Mouse (Mus musculus): ENCODE measurements around the gene Etfa. TPM values are rescaled to one million over a fixed set of nuclear protein-coding genes. Genes with fewer than 3 reads are reported as not detected.

Gene Etfa
- polyA plus RNA-seq, 1 experiment from 2014 or later: 216 TPM

- Histone ChIP-seq H3K4me3 (ENCODE audit: low read length) (no peak overlapping the region), H3K36me3 (ENCODE audit: control insufficient read depth, insufficient read depth, low read length) (no peaks in the 10 kb centered on the region), H3K9me3 (ENCODE audit: control insufficient read depth, low read length) (no peaks in the 10 kb centered on the region), H3K4me2 (ENCODE audit: low read depth, low read length) (no peak overlapping the region), H3K27ac (ENCODE audit: low read length) (no peak overlapping the region), H3K27me3 (ENCODE audit: control insufficient read depth, insufficient read depth, low read depth, low read length) (no peaks in the 10 kb centered on the region), H3K9ac (ENCODE audit: low read length) (no peak overlapping the region), H3K4me1 (replicated peaks; ENCODE audit: control insufficient read depth, insufficient read depth, low read length) (no peaks in the 10 kb centered on the region; the same call in 1 of the 2 replicates)
- 40% methylated on average over 6 of the region's 6 CpGs for WGBS
- no peak for ATAC-seq (ENCODE audit: low read depth)
Measured at GRCm38 (mm10) chr9:55411154-55411553, 100.9 kb downstream of the Etfa start.

- WGBS: 38% methylated on average over 6 of the region's 6 CpGs
- H3K36me3 ChIP-seq (ENCODE audit: control insufficient read depth, insufficient read depth, low read length): no peaks in the 10 kb centered on the region
- no peak overlapping the region for H3K27ac ChIP-seq (ENCODE audit: low read length)
- H3K4me3 ChIP-seq (ENCODE audit: low read length): no peak overlapping the region
- no peaks in the 10 kb centered on the region for H3K9me3 ChIP-seq (ENCODE audit: control insufficient read depth, low read length)
- H3K27me3 ChIP-seq (ENCODE audit: control insufficient read depth, insufficient read depth, low read depth, low read length): no peaks in the 10 kb centered on the region
- no peaks in the 10 kb centered on the region; the same call in 1 of the 2 replicates for H3K4me1 ChIP-seq (replicated peaks; ENCODE audit: control insufficient read depth, insufficient read depth, low read length)
- no peak overlapping the region for H3K9ac ChIP-seq (ENCODE audit: low read length)
- no peak overlapping the region for H3K4me2 ChIP-seq (ENCODE audit: low read depth, low read length)
- ATAC-seq (ENCODE audit: low read depth): no peak
Measured at GRCm38 (mm10) chr9:55410430-55410829, 101.6 kb downstream of the Etfa start.

GRCm38 (mm10) chr9:55409833-55410232 is 102.2 kb downstream of the Etfa start:
- 41% methylated on average over 3 of the region's 3 CpGs for WGBS
- Histone ChIP-seq H3K9ac (ENCODE audit: low read length) (no peak overlapping the region), H3K4me2 (ENCODE audit: low read depth, low read length) (no peak overlapping the region), H3K4me1 (replicated peaks; ENCODE audit: control insufficient read depth, insufficient read depth, low read length) (no peaks in the 10 kb centered on the region; the same call in 1 of the 2 replicates), H3K27me3 (ENCODE audit: control insufficient read depth, insufficient read depth, low read depth, low read length) (no peaks in the 10 kb centered on the region), H3K36me3 (ENCODE audit: control insufficient read depth, insufficient read depth, low read length) (no peaks in the 10 kb centered on the region), H3K9me3 (ENCODE audit: control insufficient read depth, low read length) (no peaks in the 10 kb centered on the region), H3K27ac (ENCODE audit: low read length) (no peak overlapping the region), H3K4me3 (ENCODE audit: low read length) (no peak overlapping the region)
- ATAC-seq (ENCODE audit: low read depth): no peak

GRCm38 (mm10) chr9:55408851-55409250 is 103.2 kb downstream of the Etfa start:
- ATAC-seq (ENCODE audit: low read depth): no peak
- Histone ChIP-seq H3K4me3 (ENCODE audit: low read length) (no peak overlapping the region), H3K4me1 (replicated peaks; ENCODE audit: control insufficient read depth, insufficient read depth, low read length) (no peaks in the 10 kb centered on the region; the same call in 1 of the 2 replicates), H3K27me3 (ENCODE audit: control insufficient read depth, insufficient read depth, low read depth, low read length) (no peaks in the 10 kb centered on the region), H3K9ac (ENCODE audit: low read length) (no peak overlapping the region), H3K9me3 (ENCODE audit: control insufficient read depth, low read length) (no peaks in the 10 kb centered on the region), H3K36me3 (ENCODE audit: control insufficient read depth, insufficient read depth, low read length) (no peaks in the 10 kb centered on the region), H3K27ac (ENCODE audit: low read length) (no peak overlapping the region), H3K4me2 (ENCODE audit: low read depth, low read length) (no peak overlapping the region)
- WGBS: 17% methylated on average over 4 of the region's 4 CpGs

GRCm38 (mm10) chr9:55406773-55407172 is 105.3 kb downstream of the Etfa start:
- no peaks in the 10 kb centered on the region for H3K36me3 ChIP-seq (ENCODE audit: control insufficient read depth, insufficient read depth, low read length)
- WGBS: 43% methylated on average over 2 of the region's 2 CpGs
- H3K4me3 ChIP-seq (ENCODE audit: low read length): no peak overlapping the region
- no peak overlapping the region for H3K9ac ChIP-seq (ENCODE audit: low read length)
- H3K4me2 ChIP-seq (ENCODE audit: low read depth, low read length): no peak overlapping the region
- no peaks in the 10 kb centered on the region for H3K27me3 ChIP-seq (ENCODE audit: control insufficient read depth, insufficient read depth, low read depth, low read length)
- no peaks in the 10 kb centered on the region; the same call in 1 of the 2 replicates for H3K4me1 ChIP-seq (replicated peaks; ENCODE audit: control insufficient read depth, insufficient read depth, low read length)
- no peaks in the 10 kb centered on the region for H3K9me3 ChIP-seq (ENCODE audit: control insufficient read depth, low read length)
- ATAC-seq (ENCODE audit: low read depth): no peak
- H3K27ac ChIP-seq (ENCODE audit: low read length): no peak overlapping the region

- 54% methylated on average over 6 of the region's 6 CpGs for WGBS
- H3K4me2 ChIP-seq (ENCODE audit: low read depth, low read length): no peak overlapping the region
- ATAC-seq (ENCODE audit: low read depth): no peak
Measured at GRCm38 (mm10) chr9:55404976-55405702, 106.9 kb downstream of the Etfa start.

More at GRCm38 (mm10) chr9:55404976-55405702, 106.9 kb downstream of the Etfa start:
- Histone ChIP-seq H3K27ac (ENCODE audit: low read length) (no peak overlapping the region), H3K9ac (ENCODE audit: low read length) (no peak overlapping the region), H3K36me3 (ENCODE audit: control insufficient read depth, insufficient read depth, low read length) (no peaks in the 10 kb centered on the region), H3K9me3 (ENCODE audit: control insufficient read depth, low read length) (no peaks in the 10 kb centered on the region), H3K4me1 (replicated peaks; ENCODE audit: control insufficient read depth, insufficient read depth, low read length) (no peaks in the 10 kb centered on the region; the same call in 1 of the 2 replicates), H3K4me3 (ENCODE audit: low read length) (no peak overlapping the region), H3K27me3 (ENCODE audit: control insufficient read depth, insufficient read depth, low read depth, low read length) (no peaks in the 10 kb centered on the region)

Other genes starting within 250 kb of the Etfa start
- 0.93 and 1.5 TPM in 2 replicates for gene Nrg4, start 185.4 kb downstream of the Etfa start, polyA plus RNA-seq (2015; fragmentation: Nextera tagmentation; extraction: Ambion mirVana)
- gene Tmem266, start 185.3 kb downstream of the Etfa start, polyA plus RNA-seq (2015; fragmentation: Nextera tagmentation; extraction: Ambion mirVana): 0.20 and 0.30 TPM in 2 replicates
- gene Isl2, start 26.4 kb upstream of the Etfa start, polyA plus RNA-seq (2015; fragmentation: Nextera tagmentation; extraction: Ambion mirVana): 0.31 TPM in 1 of 2 replicates, not detected in the other